In the genomic region with DNA sequence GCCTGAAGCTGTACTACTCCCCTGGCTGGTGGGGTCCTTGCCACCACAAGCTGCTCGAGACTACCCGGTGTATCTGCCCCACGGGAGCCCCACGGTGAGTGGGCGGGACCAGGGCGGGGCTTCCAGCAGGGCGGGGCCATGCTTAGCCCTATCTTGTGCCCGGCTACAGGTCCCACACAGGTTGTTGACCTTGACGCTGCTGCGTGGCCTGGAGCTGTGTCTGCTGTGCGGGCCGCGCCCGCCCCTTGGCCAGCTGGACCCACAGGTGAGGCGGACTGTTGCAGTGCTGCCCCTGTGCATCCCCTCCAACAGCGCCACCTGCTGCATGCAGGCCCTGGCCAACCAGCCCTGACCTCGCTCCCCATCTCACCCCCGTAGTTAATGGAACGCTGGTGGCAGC, we compare ENCODE assay signal across 9 mouse cellular contexts. TPM values are rescaled to one million over a fixed set of nuclear protein-coding genes. Genes with fewer than 3 reads are reported as not detected.
DNase-seq lines count a peak whose midpoint lies in the region; ATAC-seq and TF ChIP-seq lines count a peak whose summit lies in the region.
"Had no signal": no experiment of that assay in that cellular context is flagged by ENCODE, and none has a peak within 500 bp of the region (broad histone marks: within the 10 kb centered on the region; RNA-seq: fewer than 3 reads in every experiment).

No protein-coding gene starts in this region.

- H3K9ac ChIP-seq in intestine, postnatal 0 days (ENCODE audit: low read depth, low read length), result no peak overlapping the region
- H3K9ac ChIP-seq: hindbrain, embryonic 15.5 days had no signal

- H3K36me3 ChIP-seq in heart, embryonic 10.5 days, result peaks cover 51% of the 10 kb centered on the region
- peaks cover 23% of the 10 kb centered on the region for H3K36me3 ChIP-seq in intestine, postnatal 0 days (ENCODE audit: control insufficient read depth, insufficient read depth)

- TF ChIP-seq CTCF in intestine, postnatal 0 days (IDR thresholded peaks at IDR 0.05; ENCODE audit: low read depth), result peak; percentile 72

- no peak for DNase-seq in heart, embryonic 10.5 days (ENCODE audit: low spot score)
- DNase-seq in heart, adult 9 months (ENCODE audit: low spot score in 2 of 2), result no peak
- DNase-seq in B cell, adult 2 months, result peak; percentile 27 to 30
- DNase-seq in adrenal gland, postnatal 25 days, result peak; percentile 45
- peak; percentile 51 for DNase-seq in lung, postnatal 10 days
- DNase-seq in left cerebral cortex, postnatal 36 days (ENCODE audit: low spot score in 2 of 2), result no peak

- H3K9me3 ChIP-seq in heart, embryonic 10.5 days, result no peaks in the 10 kb centered on the region
- no peaks in the 10 kb centered on the region for H3K9me3 ChIP-seq in intestine, postnatal 0 days (ENCODE audit: control insufficient read depth)
- H3K9me3 ChIP-seq: hindbrain, embryonic 15.5 days had no signal

- peak overlapping the region; percentile 62; the same call in 1 of the 2 replicates for H3K27ac ChIP-seq in heart, embryonic 10.5 days
- no peak overlapping the region for H3K27ac ChIP-seq in intestine, postnatal 0 days (ENCODE audit: low read depth, low read length)
- H3K27ac ChIP-seq: hindbrain, embryonic 15.5 days had no signal

- WGBS in heart, embryonic 10.5 days, result 35% methylated on average over 19 of the region's 19 CpGs
- 27% methylated on average over 19 of the region's 19 CpGs for WGBS in intestine, postnatal 0 days

- no peaks in the 10 kb centered on the region for H3K27me3 ChIP-seq in heart, embryonic 10.5 days (ENCODE audit: insufficient read depth, poor library complexity, severe bottlenecking)
- H3K27me3 ChIP-seq in intestine, postnatal 0 days (replicated peaks; ENCODE audit: control insufficient read depth, insufficient read depth, low read length), result no peaks in the 10 kb centered on the region
- H3K27me3 ChIP-seq: hindbrain, embryonic 15.5 days had no signal

- ATAC-seq in intestine, postnatal 0 days, result peak; percentile 29; the same call in 1 of the 2 replicates
- ATAC-seq in erythroid progenitor cell, adult 5-6 weeks (replicated peaks; ENCODE audit: low FRiP score, poor library complexity, severe bottlenecking), result no peak

- peaks cover 54% of the 10 kb centered on the region for H3K4me1 ChIP-seq in heart, embryonic 10.5 days
- H3K4me1 ChIP-seq in intestine, postnatal 0 days (replicated peaks; ENCODE audit: control insufficient read depth, insufficient read depth, low read length), result no peaks in the 10 kb centered on the region

- H3K4me2 ChIP-seq in intestine, postnatal 0 days (replicated peaks; ENCODE audit: low read depth), result peak overlapping the region; percentile 51
- H3K4me2 ChIP-seq: hindbrain, embryonic 15.5 days had no signal

- H3K4me3 ChIP-seq in heart, embryonic 10.5 days, result peak overlapping the region; percentile 30; the same call in 1 of the 2 replicates
- H3K4me3 ChIP-seq in intestine, postnatal 0 days (ENCODE audit: low read depth, low read length), result no peak overlapping the region
- H3K4me3 ChIP-seq: hindbrain, embryonic 15.5 days had no signal

- intact Hi-C loops in left cerebral cortex, postnatal 36 days (cut with DNase I), result no loop called here

RNA-seq across cellular contexts. Expression of gene Fuz, which starts 2.7 kb away (rescaled TPM):
- polyA plus RNA-seq in heart, embryonic 10.5 days (2016; fragmentation: Nextera tagmentation; extraction: Ambion mirVana), result 14.2 and 14.9 TPM in 2 replicates
- total RNA-seq in adrenal gland, postnatal 25 days (2021), result 37.4 and 37.8 TPM in 2 replicates
- polyA plus RNA-seq in intestine, postnatal 0 days (2015; fragmentation: Nextera tagmentation; extraction: Ambion mirVana), result 11.1 and 12.1 TPM in 2 replicates
- total RNA-seq in left cerebral cortex, postnatal 36 days (2021), result 10 to 100 TPM; 18.2 to 20.6 TPM
- total RNA-seq in erythroid progenitor cell, adult 5-6 weeks (2015; ENCODE audit: low replicate concordance), result 2.5 and 6.5 TPM in 2 replicates
- total RNA-seq in erythroid progenitor cell, adult 5-6 weeks (2017; ENCODE audit: low replicate concordance), result 4.5 and 6.7 TPM in 2 replicates

RNA-seq across cellular contexts. Expression of gene Med25, which starts 6.1 kb away (rescaled TPM):
- polyA plus RNA-seq in heart, embryonic 10.5 days (2016; fragmentation: Nextera tagmentation; extraction: Ambion mirVana), result 90.5 and 95.6 TPM in 2 replicates
- 93.7 and 103 TPM in 2 replicates for total RNA-seq in adrenal gland, postnatal 25 days (2021)
- 60.0 and 62.9 TPM in 2 replicates for polyA plus RNA-seq in intestine, postnatal 0 days (2015; fragmentation: Nextera tagmentation; extraction: Ambion mirVana)
- 10 to 100 TPM; 91.7 to 98.1 TPM for total RNA-seq in left cerebral cortex, postnatal 36 days (2021)
- 10.1 and 18.0 TPM in 2 replicates for total RNA-seq in erythroid progenitor cell, adult 5-6 weeks (2015; ENCODE audit: low replicate concordance)
- 8.0 and 11.3 TPM in 2 replicates for total RNA-seq in erythroid progenitor cell, adult 5-6 weeks (2017; ENCODE audit: low replicate concordance)

RNA-seq across cellular contexts. Expression of gene Ptov1, which starts 29.0 kb away (rescaled TPM):
- polyA plus RNA-seq in heart, embryonic 10.5 days (2016; fragmentation: Nextera tagmentation; extraction: Ambion mirVana), result 258 and 316 TPM in 2 replicates
- total RNA-seq in adrenal gland, postnatal 25 days (2021), result 309 and 326 TPM in 2 replicates
- 112 and 114 TPM in 2 replicates for polyA plus RNA-seq in intestine, postnatal 0 days (2015; fragmentation: Nextera tagmentation; extraction: Ambion mirVana)
- 100 to 1,000 TPM; 284 to 285 TPM for total RNA-seq in left cerebral cortex, postnatal 36 days (2021)
- total RNA-seq in erythroid progenitor cell, adult 5-6 weeks (2015; ENCODE audit: low replicate concordance), result 16.9 and 18.4 TPM in 2 replicates
- 1.8 and 4.8 TPM in 2 replicates for total RNA-seq in erythroid progenitor cell, adult 5-6 weeks (2017; ENCODE audit: low replicate concordance)

RNA-seq across cellular contexts. Expression of gene Ap2a1, which starts 30.7 kb away (rescaled TPM):
- 73.9 and 82.1 TPM in 2 replicates for polyA plus RNA-seq in heart, embryonic 10.5 days (2016; fragmentation: Nextera tagmentation; extraction: Ambion mirVana)
- total RNA-seq in adrenal gland, postnatal 25 days (2021), result 83.7 and 115 TPM in 2 replicates
- 42.8 and 44.1 TPM in 2 replicates for polyA plus RNA-seq in intestine, postnatal 0 days (2015; fragmentation: Nextera tagmentation; extraction: Ambion mirVana)
- 100 to 1,000 TPM; 346 to 355 TPM for total RNA-seq in left cerebral cortex, postnatal 36 days (2021)
- 93.0 and 93.9 TPM in 2 replicates for total RNA-seq in erythroid progenitor cell, adult 5-6 weeks (2015; ENCODE audit: low replicate concordance)
- 46.2 and 74.2 TPM in 2 replicates for total RNA-seq in erythroid progenitor cell, adult 5-6 weeks (2017; ENCODE audit: low replicate concordance)

RNA-seq across cellular contexts. Expression of gene Pnkp, which starts 41.7 kb away (rescaled TPM):
- 28.5 and 29.7 TPM in 2 replicates for polyA plus RNA-seq in heart, embryonic 10.5 days (2016; fragmentation: Nextera tagmentation; extraction: Ambion mirVana)
- total RNA-seq in adrenal gland, postnatal 25 days (2021), result 53.2 and 55.8 TPM in 2 replicates
- polyA plus RNA-seq in intestine, postnatal 0 days (2015; fragmentation: Nextera tagmentation; extraction: Ambion mirVana), result 27.7 and 32.0 TPM in 2 replicates
- 10 to 100 TPM; 26.8 TPM for total RNA-seq in left cerebral cortex, postnatal 36 days (2021)
- 29.6 and 36.0 TPM in 2 replicates for total RNA-seq in erythroid progenitor cell, adult 5-6 weeks (2015; ENCODE audit: low replicate concordance)
- 30.9 and 58.2 TPM in 2 replicates for total RNA-seq in erythroid progenitor cell, adult 5-6 weeks (2017; ENCODE audit: low replicate concordance)

Comparison
In these comparisons a context has a peak if more than half of its experiments do, and no peak if none do; other contexts are left out.
1. DNase-seq: peak in B cell, adult 2 months (2 of 2), adrenal gland, postnatal 25 days (single experiment) and lung, postnatal 10 days (single experiment); none in heart, embryonic 10.5 days (single experiment), heart, adult 9 months (0 of 2) and left cerebral cortex, postnatal 36 days (0 of 2).
2. RNA of gene Ptov1, which starts 29.0 kb away (total RNA-seq): 309 to 326 TPM in adrenal gland, postnatal 25 days and 284 to 285 TPM in left cerebral cortex, postnatal 36 days; 1.8 to 18.4 TPM in erythroid progenitor cell, adult 5-6 weeks; every median in the first group is over 10 times any median in the second.